Mouse (Mus musculus): Measurements from ENCODE around the gene Wars2. TPM values are rescaled to one million over a fixed set of nuclear protein-coding genes. Genes with fewer than 3 reads are reported as not detected.
A peak's percentile ranks its signal among the peaks of the same experiment; 100 is the strongest.

Gene Wars2
- total RNA-seq, 2 experiments from 2014 or later = 6.6 to 8.2 TPM

- no peak for DNase-seq (ENCODE audit: low spot score in 2 of 2)
These were observed 43.5 kb downstream of the Wars2 start for GRCm38 (mm10) chr3:99184373-99184772.

DNA sequence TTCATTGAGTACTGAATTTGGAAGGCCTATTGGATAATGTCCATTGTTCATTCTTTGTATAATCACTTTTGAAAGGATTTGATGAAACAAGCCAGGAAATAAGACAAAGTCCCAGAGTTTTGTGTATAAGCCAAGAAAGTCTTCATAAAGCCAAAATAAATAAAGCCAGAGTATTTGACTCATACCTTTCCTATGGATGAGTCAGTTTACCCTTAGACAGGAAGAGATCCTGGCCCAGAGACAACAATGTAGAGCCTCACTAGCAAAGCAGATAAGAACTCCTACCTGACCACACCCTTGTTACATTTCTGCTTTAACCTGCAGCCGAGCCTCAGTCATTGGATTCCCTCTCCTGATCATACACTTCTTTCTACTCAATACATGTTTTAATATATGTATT, 47.2 kb downstream of the Wars2 start:
- DNase-seq (ENCODE audit: low spot score in 2 of 2) = no peak

DNA sequence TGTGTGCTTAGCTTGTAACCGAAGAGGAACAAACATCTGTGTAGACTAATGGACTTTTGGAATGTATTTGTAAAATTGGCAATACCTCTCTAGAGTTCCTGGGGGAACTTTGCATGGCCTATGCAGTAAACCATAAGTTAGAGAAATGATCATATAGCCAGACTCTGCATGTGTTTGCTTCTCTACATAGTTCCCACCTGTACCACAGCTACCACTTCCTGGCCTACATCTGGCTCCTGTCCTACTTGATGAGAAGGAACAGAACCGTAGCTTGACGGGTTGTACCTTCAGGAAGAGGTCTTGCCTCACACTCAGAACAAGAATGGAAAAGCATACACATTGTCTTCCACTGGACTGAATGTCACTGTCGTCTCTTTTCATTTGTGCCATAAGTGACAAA, 52.7 kb downstream of the Wars2 start:
- no peak for DNase-seq (ENCODE audit: low spot score in 2 of 2)

DNA sequence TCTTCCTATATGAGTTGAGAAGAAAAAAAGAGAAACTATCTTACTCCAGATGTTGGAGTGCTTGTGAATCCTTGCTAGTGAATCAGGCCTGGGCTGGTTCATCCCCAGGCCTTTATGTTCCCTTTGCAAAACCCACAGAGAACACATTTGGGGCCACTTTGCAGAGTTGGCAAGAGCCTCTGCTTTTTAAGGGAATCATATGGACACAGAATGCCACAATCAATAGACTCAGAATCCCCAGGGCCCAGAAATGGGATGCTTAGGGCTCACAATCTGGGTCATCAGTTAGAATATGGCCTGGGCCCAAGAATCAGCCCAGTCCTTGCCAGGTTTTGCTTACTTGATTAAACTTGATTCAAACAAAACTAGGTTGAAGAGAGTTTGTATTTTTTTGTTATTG, 62.5 kb downstream of the Wars2 start:
- no peak for DNase-seq (ENCODE audit: low spot score in 2 of 2)

GRCm38 (mm10) chr3:99208416-99208815, 67.5 kb downstream of the Wars2 start:
- no peak for DNase-seq (ENCODE audit: low spot score in 2 of 2)

DNA sequence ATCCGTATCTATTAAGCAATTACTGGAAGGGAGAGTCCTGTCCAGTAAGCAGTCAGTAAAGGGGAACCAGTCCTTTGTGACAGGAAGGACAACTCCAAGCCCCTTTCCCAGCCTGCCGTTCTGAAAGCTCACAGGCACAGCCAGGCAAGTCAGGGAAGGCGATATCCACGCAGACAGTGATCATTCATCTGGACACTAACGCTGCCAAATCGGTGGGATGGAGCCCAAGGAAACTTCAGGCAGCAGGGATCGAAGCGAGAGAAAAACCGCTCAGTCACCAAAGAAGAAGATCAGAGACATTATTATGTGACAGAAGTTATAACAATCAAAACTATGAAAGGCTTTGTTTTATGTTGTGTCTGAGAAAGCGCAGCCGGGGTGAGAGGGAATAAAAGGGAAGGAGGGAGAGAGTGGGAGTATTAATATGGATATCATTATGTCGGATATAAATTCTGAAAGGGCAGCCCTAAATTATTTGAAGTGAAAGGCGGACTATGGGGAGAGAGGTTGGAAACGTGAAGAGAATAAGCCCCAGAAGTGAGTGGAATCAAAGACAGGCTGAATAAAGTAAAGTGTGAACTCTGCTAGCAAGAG, 70.3 kb downstream of the Wars2 start:
- DNase-seq (ENCODE audit: low spot score in 2 of 2) = no peak

DNA sequence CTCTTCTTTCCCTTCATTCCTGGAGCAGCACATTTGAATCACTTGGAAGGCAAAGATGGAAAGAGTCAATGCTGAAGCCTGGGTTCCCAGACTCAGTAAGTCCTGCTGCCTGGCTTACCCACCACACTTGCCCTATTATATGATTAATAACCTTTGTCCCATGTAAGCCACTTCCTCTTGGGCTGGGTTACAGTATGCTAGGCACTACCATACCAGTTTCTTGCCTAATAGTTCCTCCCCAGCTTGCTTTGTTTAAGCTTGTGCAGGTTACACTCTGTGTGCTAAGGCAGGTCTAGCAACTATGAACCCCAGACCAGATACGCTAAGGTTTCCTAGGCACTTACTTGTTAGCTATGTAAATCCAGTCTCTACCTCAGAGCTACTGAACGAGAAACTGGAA, 86.9 kb downstream of the Wars2 start:
- DNase-seq (ENCODE audit: low spot score in 2 of 2) = no peak

DNA sequence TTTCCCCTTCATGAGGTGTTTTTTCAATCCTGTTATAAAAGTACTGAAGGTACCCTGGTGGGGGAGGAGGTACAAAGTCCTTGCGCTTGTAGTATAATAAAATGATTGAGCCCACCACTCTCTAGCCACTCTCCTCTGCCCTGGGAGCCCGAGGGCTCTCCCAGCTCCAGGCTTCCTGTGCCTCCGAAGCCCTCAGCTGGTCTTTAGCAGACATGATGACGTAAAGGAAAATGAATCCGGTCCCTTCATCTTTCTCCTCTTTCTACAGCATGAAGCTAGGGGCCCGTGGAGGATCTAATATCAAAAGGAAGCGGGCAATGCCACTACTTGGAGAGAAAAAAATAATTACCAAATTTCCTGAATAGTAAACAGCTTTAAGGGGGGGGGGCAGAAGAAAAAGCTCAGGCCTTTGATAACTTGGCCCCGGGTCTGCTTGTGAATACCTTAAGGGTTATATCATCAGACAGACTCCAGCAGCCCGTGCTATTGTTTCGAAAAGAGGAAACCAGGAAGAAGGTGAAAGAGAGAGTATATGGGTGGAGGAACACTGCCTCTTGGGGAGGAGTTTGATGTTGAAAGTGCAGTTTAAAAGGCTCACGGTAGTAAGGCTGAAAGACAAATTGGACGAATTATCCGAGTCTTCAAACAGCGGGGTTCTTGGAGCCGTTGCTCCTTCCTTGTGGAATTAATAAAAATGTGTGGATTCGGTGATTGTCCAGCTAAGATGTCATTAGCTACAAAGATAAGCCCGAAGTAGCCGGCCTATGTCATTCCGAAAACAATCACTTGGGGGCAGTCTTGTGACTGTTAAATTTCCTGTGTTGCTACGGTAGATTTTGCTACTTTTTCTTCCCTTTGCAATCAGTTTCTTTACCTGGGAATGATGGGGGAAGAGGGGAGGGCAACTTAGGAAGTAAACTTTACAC, 92.8 kb downstream of the Wars2 start:
- DNase-seq (ENCODE audit: low spot score in 2 of 2) = peak; percentile 35 to 67

- no peak for DNase-seq (ENCODE audit: low spot score in 2 of 2)
These were observed 93.5 kb downstream of the Wars2 start for GRCm38 (mm10) chr3:99234319-99234869.

- DNase-seq (ENCODE audit: low spot score in 2 of 2) = no peak
These were observed 94.4 kb downstream of the Wars2 start for GRCm38 (mm10) chr3:99235116-99235803.

- no peak for DNase-seq (ENCODE audit: low spot score in 2 of 2)
These were observed 95.2 kb downstream of the Wars2 start for GRCm38 (mm10) chr3:99235804-99236755.

- DNase-seq (ENCODE audit: low spot score in 2 of 2) = no peak
These were observed 97.8 kb downstream of the Wars2 start for GRCm38 (mm10) chr3:99238691-99239090.

DNA sequence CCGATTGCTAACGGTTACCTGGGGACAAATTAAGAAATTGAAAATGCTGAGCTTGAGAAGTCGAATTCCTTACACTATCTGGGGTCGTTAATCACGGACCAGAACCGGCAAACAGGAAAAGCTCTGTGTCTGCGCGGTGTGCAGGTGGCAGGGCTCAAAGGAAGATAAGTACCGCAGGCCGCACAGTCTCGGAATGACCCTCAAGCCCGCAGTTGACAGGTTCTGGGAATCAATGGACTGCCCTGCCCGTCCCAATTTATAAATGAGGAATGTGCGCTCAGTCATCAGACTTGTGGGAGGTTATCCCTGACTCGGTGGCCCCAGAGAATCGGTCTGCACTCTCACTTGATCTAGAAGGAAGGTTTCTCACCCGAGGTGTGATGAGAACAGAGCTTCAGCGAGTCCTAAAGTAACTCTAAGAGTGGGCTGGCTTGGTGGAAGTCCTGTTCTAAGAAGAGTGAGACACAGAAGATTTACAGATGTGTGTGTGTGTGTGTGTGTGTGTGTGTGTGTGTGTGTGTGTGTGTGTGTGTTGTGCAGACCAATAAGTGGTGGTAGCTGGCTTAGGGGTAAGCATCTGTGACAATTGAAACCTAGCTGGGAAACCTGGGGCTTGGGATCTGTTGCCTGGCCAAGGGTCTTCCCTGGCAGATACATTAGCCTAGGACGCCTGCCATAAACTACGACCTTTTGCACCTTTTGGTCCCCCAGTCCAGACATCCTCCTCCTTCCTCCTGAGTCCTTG, 98.6 kb downstream of the Wars2 start:
- no peak for DNase-seq (ENCODE audit: low spot score in 2 of 2)

GRCm38 (mm10) chr3:99240213-99240720, 99.4 kb downstream of the Wars2 start, which contains the start of gene Tbx15:
Gene Tbx15 (plus strand): TSS chr3:99240381.
- no peak for DNase-seq (ENCODE audit: low spot score in 2 of 2)

DNA sequence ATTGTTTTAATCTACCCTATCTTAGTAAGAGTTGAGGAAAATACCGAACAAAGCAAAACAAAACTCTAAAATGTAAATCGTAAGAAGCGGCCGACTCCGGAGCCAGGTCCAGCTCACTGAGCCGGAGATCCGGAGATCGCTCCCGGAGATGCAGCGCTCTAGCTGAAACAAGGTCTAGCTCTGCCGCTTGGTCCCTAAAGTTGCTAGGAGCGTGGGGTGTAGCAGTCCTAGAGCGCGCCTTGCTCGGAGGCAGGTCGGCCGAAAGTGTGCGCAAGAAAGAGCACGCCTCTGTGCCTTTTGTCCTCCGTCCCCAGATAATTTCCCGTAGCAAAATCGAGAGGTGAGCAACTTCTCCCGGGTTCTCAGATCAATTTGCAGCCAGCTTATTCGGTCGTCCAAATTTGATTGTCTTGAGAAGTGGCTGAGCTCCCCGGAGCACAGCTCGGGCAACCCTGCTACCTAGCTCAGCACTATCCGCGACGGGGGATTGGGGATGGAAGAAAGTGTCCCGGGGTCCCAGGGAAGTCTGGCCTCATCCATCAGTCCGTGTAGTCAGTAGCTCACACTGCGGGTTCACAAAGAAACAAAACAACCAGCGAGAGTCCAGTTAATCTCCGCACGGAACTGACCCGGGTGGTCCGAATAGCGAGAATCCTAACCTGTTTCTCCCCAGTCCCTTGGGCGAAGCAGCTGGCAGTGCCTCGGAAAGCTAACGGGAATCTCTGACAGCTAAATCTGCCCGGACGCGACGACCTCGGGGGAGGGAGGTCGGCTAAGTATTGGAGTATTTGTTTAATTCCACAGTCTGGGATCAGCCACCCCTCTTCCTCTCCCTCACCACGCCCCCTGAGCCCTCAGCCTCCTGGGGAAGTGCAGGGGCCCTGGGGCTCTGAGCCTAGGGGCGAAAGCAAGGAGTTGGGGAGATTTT, 100.2 kb downstream of the Wars2 start:
- DNase-seq (ENCODE audit: low spot score in 2 of 2) = no peak

GRCm38 (mm10) chr3:99242481-99242880, 101.6 kb downstream of the Wars2 start:
- no peak for DNase-seq (ENCODE audit: low spot score in 2 of 2)

- DNase-seq (ENCODE audit: low spot score in 2 of 2) = no peak
These were observed 104.5 kb downstream of the Wars2 start for GRCm38 (mm10) chr3:99245341-99245740.

- no peak for DNase-seq (ENCODE audit: low spot score in 2 of 2)
These were observed 105.8 kb downstream of the Wars2 start for GRCm38 (mm10) chr3:99246629-99247028.
